Mouse (Mus musculus) A20 (cell line): Measurements from ENCODE around the gene Dcp1b.
"Not testable (repeated sequence)": the region's sequence is repeated elsewhere in the genome, so short reads cannot be mapped to it uniquely, and the experiment has no call there.

ENCODE experiments used
- DNase-seq: peaks from one replicate; pipeline ENCODE4 v3.0.0-alpha.2; 2011; ENCODE audit warnings: low read depth, low spot score

Gene Dcp1b

GRCm38 (mm10) chr6:119194601-119195000 is 19.5 kb downstream of the Dcp1b start:
- no peak for DNase-seq

GRCm38 (mm10) chr6:119196382-119197305 is 21.6 kb downstream of the Dcp1b start, which contains the start of gene Cacna1c:
Gene Cacna1c, minus strand, starts transcription at chr6:119196418.
- DNase-seq = no peak

GRCm38 (mm10) chr6:119198534-119199273 is 23.7 kb downstream of the Dcp1b start:
- DNase-seq = no peak

GRCm38 (mm10) chr6:119199274-119199879 is 24.3 kb downstream of the Dcp1b start:
- DNase-seq = no peak

- no peak for DNase-seq
Observed at GRCm38 (mm10) chr6:119200362-119200761, 25.3 kb downstream of the Dcp1b start.

- DNase-seq = no peak
Observed at GRCm38 (mm10) chr6:119201575-119201974, 26.5 kb downstream of the Dcp1b start.

GRCm38 (mm10) chr6:119204286-119204685 is 29.2 kb downstream of the Dcp1b start:
- no peak for DNase-seq

- no peak for DNase-seq
Observed at GRCm38 (mm10) chr6:119204915-119205314, 29.9 kb downstream of the Dcp1b start.

GRCm38 (mm10) chr6:119206006-119206405 is 31.0 kb downstream of the Dcp1b start:
- not testable (repeated sequence) for DNase-seq

- DNase-seq = no peak
Observed at GRCm38 (mm10) chr6:119213375-119213774, 38.3 kb downstream of the Dcp1b start.

- no peak for DNase-seq
Observed at GRCm38 (mm10) chr6:119214190-119214589, 39.1 kb downstream of the Dcp1b start.

- no peak for DNase-seq
Observed at GRCm38 (mm10) chr6:119215040-119215613, 40.1 kb downstream of the Dcp1b start.

- no peak for DNase-seq
Observed at GRCm38 (mm10) chr6:119217661-119218060, 42.6 kb downstream of the Dcp1b start.

GRCm38 (mm10) chr6:119218591-119218990 is 43.5 kb downstream of the Dcp1b start:
- no peak for DNase-seq

GRCm38 (mm10) chr6:119219237-119219870 is 44.3 kb downstream of the Dcp1b start:
- DNase-seq = no peak

GRCm38 (mm10) chr6:119220297-119220696 is 45.2 kb downstream of the Dcp1b start:
- peak; percentile 60 for DNase-seq

GRCm38 (mm10) chr6:119224451-119225195 is 49.6 kb downstream of the Dcp1b start:
- DNase-seq = no peak

- DNase-seq = no peak
Observed at GRCm38 (mm10) chr6:119225226-119225625, 50.2 kb downstream of the Dcp1b start.

GRCm38 (mm10) chr6:119225731-119226130 is 50.7 kb downstream of the Dcp1b start:
- no peak for DNase-seq

GRCm38 (mm10) chr6:119227001-119227400 is 51.9 kb downstream of the Dcp1b start:
- no peak for DNase-seq
